Mouse (Mus musculus): ENCODE measurements around the gene Gm8229. TPM values are rescaled to one million over a fixed set of nuclear protein-coding genes. Genes with fewer than 3 reads are reported as not detected.
"Not testable (repeated sequence)": the region's sequence is repeated elsewhere in the genome, so short reads cannot be mapped to it uniquely, and the experiment has no call there.

The Gm8229 gene
- 0.16 TPM in 1 of 2 replicates, not detected in the other for polyA plus RNA-seq (2014; fragmentation: Nextera tagmentation; extraction: Ambion mirVana)

GRCm38 (mm10) chr14:44365057-44365456 lies at the start of gene Gm8229:
Gene Gm8229, plus strand, starts transcription at chr14:44365357.
- WGBS, result 95% methylated on average over 4 of the region's 4 CpGs
- H3K4me3 ChIP-seq (replicated peaks; ENCODE audit: low read length); H3K9ac ChIP-seq; H3K4me2 ChIP-seq (replicated peaks); H3K9me3 ChIP-seq (ENCODE audit: control insufficient read depth, low read length); ATAC-seq (ENCODE audit: low FRiP score); H3K36me3 ChIP-seq (replicated peaks; ENCODE audit: control insufficient read depth, insufficient read depth); H3K4me1 ChIP-seq (replicated peaks; ENCODE audit: control insufficient read depth, insufficient read depth, low read length); DNase-seq (ENCODE audit: low spot score); H3K27me3 ChIP-seq (ENCODE audit: control insufficient read depth, insufficient read depth, low read length); H3K27ac ChIP-seq: not testable (repeated sequence)

- not testable (repeated sequence) for H3K9ac ChIP-seq; H3K36me3 ChIP-seq (replicated peaks; ENCODE audit: control insufficient read depth, insufficient read depth); H3K27me3 ChIP-seq (ENCODE audit: control insufficient read depth, insufficient read depth, low read length); H3K4me2 ChIP-seq (replicated peaks); DNase-seq (ENCODE audit: low spot score); H3K4me1 ChIP-seq (replicated peaks; ENCODE audit: control insufficient read depth, insufficient read depth, low read length); H3K27ac ChIP-seq; H3K4me3 ChIP-seq (replicated peaks; ENCODE audit: low read length); ATAC-seq (ENCODE audit: low FRiP score); H3K9me3 ChIP-seq (ENCODE audit: control insufficient read depth, low read length)
- no CpG with 5 or more reads among the region's 2 CpGs for WGBS
These were observed 26.7 kb upstream of the Gm8229 start, which contains the start of gene Gm5930 for GRCm38 (mm10) chr14:44338484-44338883. Gene Gm5930, minus strand, starts transcription at chr14:44338584.

GRCm38 (mm10) chr14:44361416-44361815 lies 3.7 kb upstream of the Gm8229 start:
- not testable (repeated sequence) for H3K27me3 ChIP-seq (ENCODE audit: control insufficient read depth, insufficient read depth, low read length); H3K4me2 ChIP-seq (replicated peaks); H3K4me3 ChIP-seq (replicated peaks; ENCODE audit: low read length); H3K36me3 ChIP-seq (replicated peaks; ENCODE audit: control insufficient read depth, insufficient read depth); H3K27ac ChIP-seq; H3K4me1 ChIP-seq (replicated peaks; ENCODE audit: control insufficient read depth, insufficient read depth, low read length); ATAC-seq (ENCODE audit: low FRiP score); H3K9me3 ChIP-seq (ENCODE audit: control insufficient read depth, low read length); H3K9ac ChIP-seq; DNase-seq (ENCODE audit: low spot score)
- WGBS, result 16% methylated on average over 1 of the region's 2 CpGs

GRCm38 (mm10) chr14:44362301-44362700 lies 2.9 kb upstream of the Gm8229 start:
- H3K9me3 ChIP-seq (ENCODE audit: control insufficient read depth, low read length); H3K9ac ChIP-seq; H3K4me3 ChIP-seq (replicated peaks; ENCODE audit: low read length); H3K27me3 ChIP-seq (ENCODE audit: control insufficient read depth, insufficient read depth, low read length); H3K4me2 ChIP-seq (replicated peaks); H3K27ac ChIP-seq; H3K4me1 ChIP-seq (replicated peaks; ENCODE audit: control insufficient read depth, insufficient read depth, low read length); H3K36me3 ChIP-seq (replicated peaks; ENCODE audit: control insufficient read depth, insufficient read depth); ATAC-seq (ENCODE audit: low FRiP score): not testable (repeated sequence)
- peak; percentile 35 for DNase-seq (ENCODE audit: low spot score)

GRCm38 (mm10) chr14:44384233-44384632 lies 19.1 kb downstream of the Gm8229 start:
- WGBS, result 82% methylated on average over 4 of the region's 4 CpGs
- H3K27me3 ChIP-seq (ENCODE audit: control insufficient read depth, insufficient read depth, low read length); H3K36me3 ChIP-seq (replicated peaks; ENCODE audit: control insufficient read depth, insufficient read depth); ATAC-seq (ENCODE audit: low FRiP score); H3K9ac ChIP-seq; H3K4me1 ChIP-seq (replicated peaks; ENCODE audit: control insufficient read depth, insufficient read depth, low read length); H3K9me3 ChIP-seq (ENCODE audit: control insufficient read depth, low read length); H3K4me3 ChIP-seq (replicated peaks; ENCODE audit: low read length); DNase-seq (ENCODE audit: low spot score); H3K27ac ChIP-seq; H3K4me2 ChIP-seq (replicated peaks): not testable (repeated sequence)

- not testable (repeated sequence) for H3K27ac ChIP-seq; ATAC-seq (ENCODE audit: low FRiP score); H3K4me1 ChIP-seq (replicated peaks; ENCODE audit: control insufficient read depth, insufficient read depth, low read length); H3K4me3 ChIP-seq (replicated peaks; ENCODE audit: low read length); H3K4me2 ChIP-seq (replicated peaks); H3K36me3 ChIP-seq (replicated peaks; ENCODE audit: control insufficient read depth, insufficient read depth); H3K27me3 ChIP-seq (ENCODE audit: control insufficient read depth, insufficient read depth, low read length); DNase-seq (ENCODE audit: low spot score); H3K9ac ChIP-seq; H3K9me3 ChIP-seq (ENCODE audit: control insufficient read depth, low read length)
- no CpG with 5 or more reads among the region's 2 CpGs for WGBS
These were observed 45.4 kb downstream of the Gm8229 start, which contains the start of gene Gm3371 for GRCm38 (mm10) chr14:44410588-44410987. Gene Gm3371, minus strand, starts transcription at chr14:44410688.

Other genes with a start within 250 kb of the Gm8229 start
- not detected in 2 replicates for gene Gm3327, start 241.5 kb upstream of the Gm8229 start, polyA plus RNA-seq (2014; fragmentation: Nextera tagmentation; extraction: Ambion mirVana)
- not detected in 2 replicates for gene Gm8212, start 167.7 kb upstream of the Gm8229 start, polyA plus RNA-seq (2014; fragmentation: Nextera tagmentation; extraction: Ambion mirVana)
- not detected in 2 replicates for gene 4930503E14Rik, start 152.1 kb upstream of the Gm8229 start, polyA plus RNA-seq (2014; fragmentation: Nextera tagmentation; extraction: Ambion mirVana)
- not detected in 2 replicates for gene Gm8220, start 79.8 kb upstream of the Gm8229 start, polyA plus RNA-seq (2014; fragmentation: Nextera tagmentation; extraction: Ambion mirVana)
- gene Gm5930, start 26.8 kb upstream of the Gm8229 start, polyA plus RNA-seq (2014; fragmentation: Nextera tagmentation; extraction: Ambion mirVana), result not detected in 2 replicates
- gene Gm3371, start 45.3 kb downstream of the Gm8229 start, polyA plus RNA-seq (2014; fragmentation: Nextera tagmentation; extraction: Ambion mirVana), result not detected in 2 replicates
- gene Gm8232, start 68.3 kb downstream of the Gm8229 start, polyA plus RNA-seq (2014; fragmentation: Nextera tagmentation; extraction: Ambion mirVana), result not detected in 2 replicates
- gene BC061237, start 127.1 kb downstream of the Gm8229 start, polyA plus RNA-seq (2014; fragmentation: Nextera tagmentation; extraction: Ambion mirVana), result 0.39 and 0.92 TPM in 2 replicates
- not detected in 2 replicates for gene Gm17093, start 152.9 kb downstream of the Gm8229 start, polyA plus RNA-seq (2014; fragmentation: Nextera tagmentation; extraction: Ambion mirVana)
- 0.42 and 0.67 TPM in 2 replicates for gene Gm8247, start 217.8 kb downstream of the Gm8229 start, polyA plus RNA-seq (2014; fragmentation: Nextera tagmentation; extraction: Ambion mirVana)

Measured in hindbrain, embryonic 14.5 days (tissue).